Mouse (Mus musculus) small intestine, adult 2 months (tissue): ENCODE data around the gene Ssna1. TPM values are rescaled to one million over a fixed set of nuclear protein-coding genes. Genes with fewer than 3 reads are reported as not detected.

Experiments used
- H3K27ac ChIP-seq: fragments of 200-500 bp; 2 replicates; pipeline ENCODE4 v1.5.1; 2012; ENCODE audit warnings: low read depth, low read length, control low read depth, inconsistent platforms; ENCODE audit not compliant: insufficient read depth
- H3K27me3 ChIP-seq: fragments of 200-500 bp; 2 replicates; pipeline ENCODE4 v1.6.1; 2012; ENCODE audit warnings: mild to moderate bottlenecking, moderate library complexity, low read length, inconsistent platforms; ENCODE audit not compliant: control insufficient read depth, insufficient read depth
- H3K36me3 ChIP-seq: fragments of 200-500 bp; 2 replicates; pipeline ENCODE4 v1.6.1; 2012; ENCODE audit warnings: mild to moderate bottlenecking, low read length, control low read depth, inconsistent platforms; ENCODE audit not compliant: control insufficient read depth, insufficient read depth
- H3K4me1 ChIP-seq: fragments of 200-500 bp; 2 replicates; pipeline ENCODE4 v1.6.1; 2012; ENCODE audit warnings: low read length, inconsistent platforms, mixed read lengths; ENCODE audit not compliant: control insufficient read depth, insufficient read depth, insufficient read length
- H3K4me3 ChIP-seq: fragments of 200-500 bp; 2 replicates; pipeline ENCODE4 v1.5.1; 2012; ENCODE audit warnings: low read depth, mild to moderate bottlenecking, control low read depth, inconsistent platforms, low read length, moderate library complexity
- CTCF ChIP-seq: fragments of 200-500 bp; IDR thresholded peaks from 2 replicates; pipeline ENCODE4 v1.5.1; 2012; ENCODE audit warnings: low read depth, mild to moderate bottlenecking, control low read depth, inconsistent platforms, low read length, moderate library complexity, mixed read lengths; ENCODE audit not compliant: insufficient replicate concordance, insufficient read length; ENCODE audit errors: extremely low read depth
- POLR2A ChIP-seq: fragments of 200-500 bp; IDR thresholded peaks from 2 replicates; pipeline ENCODE4 v1.6.1; 2012; ENCODE audit warnings: low read depth, mild to moderate bottlenecking, control low read depth, inconsistent platforms, low read length, moderate library complexity
- WGBS: fragments of 180-500 bp; shearing (Covaris S2); methylation state at CpG from one replicate; pipeline ENCODE4 v1.1.7; 2018; 5-methylcytosine and 5-hydroxymethylcytosine counted together
- polyA plus RNA-seq: library from polyadenylated mRNA; depleted of rRNA; stranded (reverse); fragments of >200 nt; gene quantifications from 2 replicates; pipeline ENCODE4 v1.2.3, GENCODE M21; 2012

The Ssna1 gene
- polyA plus RNA-seq, 1 experiment, result 55.9 TPM

GRCm38 (mm10) chr2:25238106-25238505, 34.1 kb downstream of the Ssna1 start:
- no peaks in the 10 kb centered on the region; the same call in 1 of the 2 replicates for H3K27me3 ChIP-seq
- no peak for TF ChIP-seq POLR2A
- no peak for TF ChIP-seq CTCF
- H3K4me3 ChIP-seq, result no peak overlapping the region
- no peak overlapping the region; the same call in 1 of the 2 replicates for H3K27ac ChIP-seq
- H3K4me1 ChIP-seq, result peaks cover 50% of the 10 kb centered on the region
- no peaks in the 10 kb centered on the region for H3K36me3 ChIP-seq

- no peak overlapping the region for H3K4me3 ChIP-seq
- peaks cover 47% of the 10 kb centered on the region for H3K4me1 ChIP-seq
- no peaks in the 10 kb centered on the region for H3K36me3 ChIP-seq
- H3K27me3 ChIP-seq, result no peaks in the 10 kb centered on the region; the same call in 1 of the 2 replicates
- no peak for TF ChIP-seq POLR2A
- TF ChIP-seq CTCF, result no peak
- H3K27ac ChIP-seq, result peak overlapping the region; percentile 10; the same call in 1 of the 2 replicates
- 21% methylated on average over 4 of the region's 4 CpGs for WGBS
Measured at GRCm38 (mm10) chr2:25237522-25237921, 34.7 kb downstream of the Ssna1 start.

- Histone ChIP-seq H3K36me3 (no peaks in the 10 kb centered on the region), H3K27me3 (no peaks in the 10 kb centered on the region), H3K4me3 (no peak within 1 kb of the TSS), H3K4me1 (peaks cover 47% of the 10 kb centered on the region), H3K27ac (0 out of 2 replicates have a peak within 1 kb of the TSS, but pooled peaks have one; percentile 53)
- TF ChIP-seq CTCF (no peak), POLR2A (no peak)
- 66% methylated on average over 8 of the region's 8 CpGs for WGBS
Measured at GRCm38 (mm10) chr2:25236614-25237013, 35.6 kb downstream of the Ssna1 start, which contains the start of gene Rnf224. Gene Rnf224 (minus strand): TSS chr2:25236787.

- Histone ChIP-seq H3K27me3 (no peaks in the 10 kb centered on the region), H3K27ac (peak overlapping the region; percentile 86), H3K4me3 (no peak overlapping the region), H3K4me1 (peaks cover 35% of the 10 kb centered on the region), H3K36me3 (no peaks in the 10 kb centered on the region)
- 27% methylated on average over 5 of the region's 5 CpGs for WGBS
- TF ChIP-seq POLR2A (no peak), CTCF (no peak)
Measured at GRCm38 (mm10) chr2:25234551-25235220, 37.6 kb downstream of the Ssna1 start.

GRCm38 (mm10) chr2:25234050-25234449, 38.2 kb downstream of the Ssna1 start, which contains the start of gene Slc34a3:
Gene Slc34a3 (minus strand): TSS chr2:25234364.
- TF ChIP-seq POLR2A, result no peak
- no peak for TF ChIP-seq CTCF
- peak within 1 kb of the TSS; percentile 86 for H3K27ac ChIP-seq
- no peak within 1 kb of the TSS for H3K4me3 ChIP-seq
- peaks cover 37% of the 10 kb centered on the region for H3K4me1 ChIP-seq
- no peaks in the 10 kb centered on the region for H3K36me3 ChIP-seq
- 41% methylated on average over 3 of the region's 3 CpGs for WGBS
- H3K27me3 ChIP-seq, result no peaks in the 10 kb centered on the region

- Histone ChIP-seq H3K4me3 (no peak overlapping the region), H3K27me3 (no peaks in the 10 kb centered on the region), H3K36me3 (no peaks in the 10 kb centered on the region), H3K27ac (no peak overlapping the region), H3K4me1 (peaks cover 40% of the 10 kb centered on the region)
- WGBS, result 73% methylated on average over 4 of the region's 4 CpGs
- TF ChIP-seq CTCF, result no peak
- TF ChIP-seq POLR2A, result no peak
Measured at GRCm38 (mm10) chr2:25233421-25233820, 38.8 kb downstream of the Ssna1 start.

- Histone ChIP-seq H3K4me3 (no peak overlapping the region), H3K27me3 (no peaks in the 10 kb centered on the region), H3K27ac (no peak overlapping the region), H3K4me1 (peaks cover 29% of the 10 kb centered on the region), H3K36me3 (no peaks in the 10 kb centered on the region)
- WGBS, result 78% methylated on average over 12 of the region's 12 CpGs
- TF ChIP-seq POLR2A, result no peak
- no peak for TF ChIP-seq CTCF
Measured at GRCm38 (mm10) chr2:25231038-25231437, 41.2 kb downstream of the Ssna1 start.
